Mouse (Mus musculus) thymus, postnatal 0 days (tissue): ENCODE measurements around the gene A630095N17Rik. TPM values are rescaled to one million over a fixed set of nuclear protein-coding genes. Genes with fewer than 3 reads are reported as not detected.

Source experiments
- DNase-seq: peaks from one replicate; pipeline ENCODE4 v3.0.0-alpha.2; 2015; ENCODE audit warnings: low spot score
- polyA plus RNA-seq: library from polyadenylated mRNA; unstranded; fragments of >200 nt; fragmentation: Nextera tagmentation; extraction: Ambion mirVana; gene quantifications from 2 replicates; pipeline ENCODE4 v1.2.1, GENCODE M21; 2015

Gene A630095N17Rik
- polyA plus RNA-seq, 1 experiment from 2014 or later, result 0.78 TPM

- no peak for DNase-seq
These were observed 16.1 kb downstream of the A630095N17Rik start for GRCm38 (mm10) chr1:75215785-75216184.

GRCm38 (mm10) chr1:75214886-75215285, 17.0 kb downstream of the A630095N17Rik start:
- no peak for DNase-seq

DNA sequence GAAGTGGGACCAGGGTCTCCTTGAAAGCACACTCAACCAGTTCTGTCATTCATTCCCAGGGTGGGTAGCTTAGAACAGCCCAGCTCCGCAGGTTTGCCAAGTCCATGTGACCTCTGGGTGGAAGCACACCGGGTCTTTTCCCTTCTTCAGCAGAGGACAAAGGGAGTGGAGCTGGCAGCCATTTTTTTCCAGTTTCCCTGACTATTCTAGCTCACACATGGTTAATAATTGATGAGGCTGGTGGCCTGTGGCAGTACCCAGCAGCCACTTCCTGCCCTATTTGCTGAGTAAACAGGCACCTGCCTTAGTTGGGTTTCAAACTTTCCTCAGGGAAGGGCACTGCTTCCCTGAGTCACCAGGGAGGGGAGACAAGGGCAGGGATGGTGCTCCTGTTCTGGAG, 17.5 kb downstream of the A630095N17Rik start:
- no peak for DNase-seq

- no peak for DNase-seq
These were observed 18.8 kb downstream of the A630095N17Rik start for GRCm38 (mm10) chr1:75213096-75213495.

DNA sequence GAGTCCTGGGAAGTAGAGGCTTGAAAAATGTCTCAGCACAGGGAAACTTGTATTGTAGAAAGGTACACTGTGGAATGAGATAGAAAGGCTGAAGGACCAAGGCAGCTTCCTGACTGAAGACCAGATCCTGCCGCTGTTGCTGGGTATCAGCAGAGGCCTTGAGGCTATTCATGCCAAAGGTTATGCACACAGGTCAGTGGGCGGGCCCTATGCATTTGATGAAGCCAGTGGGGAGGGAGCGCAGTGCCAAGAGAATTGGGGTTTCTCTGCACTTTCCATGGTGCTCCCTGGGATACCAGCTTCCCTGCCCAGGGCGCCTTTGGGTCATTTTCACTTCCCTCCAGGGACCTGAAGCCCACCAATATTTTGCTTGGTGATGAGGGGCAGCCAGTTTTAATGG, 19.4 kb downstream of the A630095N17Rik start:
- no peak for DNase-seq

DNA sequence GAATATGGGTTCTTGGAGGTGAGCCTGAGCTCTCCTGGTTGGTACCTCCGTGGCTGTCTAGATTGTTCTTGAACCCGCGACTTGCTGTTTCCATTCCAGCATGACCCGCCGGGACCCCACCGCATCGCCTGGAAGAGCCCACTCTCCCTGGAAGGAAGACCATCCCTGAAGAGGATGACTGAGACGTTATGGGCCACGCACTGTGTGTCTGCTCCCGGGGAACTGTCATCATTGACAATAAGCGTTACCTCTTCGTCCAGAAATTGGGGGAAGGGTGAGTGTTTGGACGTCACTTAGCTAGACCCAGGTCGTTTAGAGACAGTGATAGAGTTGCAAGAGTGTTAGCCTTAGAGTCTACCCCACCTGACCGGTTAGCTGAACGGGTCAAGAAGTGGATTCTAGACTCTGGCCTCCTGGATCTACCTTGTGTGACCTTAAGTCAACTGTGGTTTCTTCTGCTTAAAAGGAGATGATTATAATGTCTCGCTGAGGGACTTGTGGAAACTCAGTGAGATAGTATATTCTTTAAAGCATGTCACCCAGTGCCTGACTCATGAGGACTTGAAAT, 20.7 kb downstream of the A630095N17Rik start:
- no peak for DNase-seq

DNA sequence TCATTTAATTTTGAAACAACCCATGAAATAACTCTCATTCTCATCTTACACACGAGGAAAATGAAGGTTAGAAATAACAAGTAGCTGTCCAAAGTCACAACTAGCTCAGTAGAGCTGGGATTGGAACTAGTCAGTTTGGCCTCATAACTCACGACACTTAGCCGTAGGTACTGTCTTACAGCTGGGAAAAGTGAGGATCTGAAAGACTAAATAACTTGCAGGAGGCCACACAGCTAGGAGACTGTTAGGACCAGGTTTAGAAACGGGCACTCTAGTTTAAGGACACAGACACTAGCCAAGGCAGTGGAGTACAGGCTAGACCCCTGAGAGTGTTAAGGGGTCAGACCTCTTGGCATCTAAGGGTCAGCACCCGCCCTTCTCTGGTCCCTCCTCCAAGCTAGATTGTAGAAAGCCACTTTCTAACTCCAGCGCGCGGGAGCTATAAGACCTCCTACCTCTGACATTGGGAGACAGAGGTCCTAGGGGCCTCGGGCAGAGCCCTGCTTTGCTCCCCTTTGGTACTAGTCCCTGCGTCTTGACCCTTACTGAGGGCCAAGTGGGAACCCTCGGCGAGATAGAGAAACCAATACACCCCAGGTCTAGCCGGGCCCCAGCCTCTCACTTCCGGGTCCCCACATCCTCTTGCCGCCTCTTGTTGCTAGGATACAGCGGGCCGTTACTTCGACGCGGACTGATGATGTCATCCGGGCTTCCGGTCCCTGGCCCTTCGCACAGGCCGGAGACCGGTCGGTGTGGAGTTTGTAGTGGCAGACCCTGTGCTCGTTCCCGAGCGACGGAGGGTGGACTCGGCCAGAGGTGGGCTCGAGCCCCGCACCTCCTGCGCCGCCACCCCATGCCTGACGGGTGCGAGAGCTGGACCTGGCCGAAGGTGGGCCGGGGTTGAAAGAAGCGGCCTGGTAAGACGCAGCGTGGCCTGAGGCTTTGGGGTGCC, 21.5 kb downstream of the A630095N17Rik start, which contains the start of the genes Glb1l and Stk16:
Gene Glb1l (minus strand): TSS at position 678 of the 952 bp plus-strand sequence.
Gene Stk16 (plus strand): TSS at position 703 of the 952 bp plus-strand sequence.
- DNase-seq, result peak; percentile 95

GRCm38 (mm10) chr1:75208967-75209678, 22.8 kb downstream of the A630095N17Rik start:
- DNase-seq, result peak; percentile 42

- no peak for DNase-seq
These were observed 30.7 kb downstream of the A630095N17Rik start for GRCm38 (mm10) chr1:75201236-75201635.

DNA sequence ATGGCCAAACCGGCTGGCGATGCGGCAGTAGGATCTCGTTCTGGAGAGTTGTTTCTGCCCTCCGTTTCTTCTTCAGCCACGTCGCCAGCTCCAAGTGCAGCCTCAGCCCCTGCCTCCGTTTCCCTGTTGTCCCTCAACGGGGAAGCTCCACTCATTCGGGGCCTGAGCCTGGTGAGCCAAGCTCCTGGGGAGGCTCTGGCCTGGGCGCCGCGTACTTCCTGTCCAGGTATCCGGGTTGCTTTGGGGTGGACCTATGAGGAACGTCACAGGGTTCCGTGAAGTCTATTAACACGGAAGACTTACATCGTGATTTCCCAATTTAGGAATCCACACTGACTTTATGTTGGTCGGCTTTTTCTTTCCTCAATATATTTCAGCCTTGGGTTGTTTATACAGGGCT, 39.5 kb downstream of the A630095N17Rik start:
- DNase-seq, result peak; percentile 18

GRCm38 (mm10) chr1:75191622-75192402, 40.1 kb downstream of the A630095N17Rik start, which contains the start of the genes Ankzf1 and Atg9a:
Ankzf1 (plus strand) TSS chr1:75192151.
Atg9a (minus strand) TSS chr1:75192196.
- peak; percentile 98 for DNase-seq

DNA sequence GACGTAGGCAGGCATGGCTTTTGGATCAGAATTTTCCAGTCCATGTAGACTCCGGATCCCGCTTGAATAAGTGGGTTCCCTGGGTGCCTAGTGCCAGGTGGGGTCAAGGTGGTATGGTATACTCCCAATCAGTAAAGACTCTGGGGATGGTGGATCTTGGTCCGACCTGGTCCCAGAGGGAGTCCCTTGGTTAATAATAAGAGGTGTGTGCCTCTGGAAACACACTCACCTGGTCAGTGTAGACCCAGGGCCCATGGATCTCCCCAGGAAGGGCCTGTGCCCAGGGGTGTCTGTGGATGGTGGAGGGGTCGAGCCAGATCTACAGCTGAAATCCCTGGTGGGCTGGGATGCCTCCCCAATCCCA, 40.7 kb downstream of the A630095N17Rik start:
- DNase-seq, result no peak

GRCm38 (mm10) chr1:75190577-75190976, 41.3 kb downstream of the A630095N17Rik start:
- DNase-seq, result no peak

DNA sequence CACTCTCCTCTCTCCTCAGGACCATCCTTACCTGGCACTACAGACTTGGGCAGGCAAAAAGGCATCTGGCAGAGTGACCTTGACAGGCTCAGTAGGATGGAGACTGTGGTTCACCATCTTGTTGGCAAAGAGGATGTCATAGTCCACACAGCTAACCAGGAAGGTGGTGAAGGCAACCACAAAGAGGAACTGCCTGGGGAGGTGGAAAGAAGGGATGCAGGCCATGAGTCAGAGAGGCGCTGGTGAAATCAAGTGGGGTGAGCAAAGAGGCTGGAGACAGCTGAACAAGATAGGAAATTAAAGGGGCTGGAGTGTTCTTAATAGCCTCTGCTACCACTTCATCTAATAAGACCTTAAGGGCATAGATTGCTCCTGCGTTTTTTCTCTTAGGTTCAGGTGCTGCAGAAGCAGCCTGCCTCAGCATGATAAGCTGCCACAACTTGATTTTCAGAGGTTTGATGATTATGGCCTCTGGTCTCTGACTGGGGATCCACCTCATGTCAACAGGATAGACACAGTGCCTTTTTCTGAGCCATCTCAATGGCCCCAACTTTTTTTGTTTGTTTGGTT, 43.9 kb downstream of the A630095N17Rik start:
- no peak for DNase-seq

DNA sequence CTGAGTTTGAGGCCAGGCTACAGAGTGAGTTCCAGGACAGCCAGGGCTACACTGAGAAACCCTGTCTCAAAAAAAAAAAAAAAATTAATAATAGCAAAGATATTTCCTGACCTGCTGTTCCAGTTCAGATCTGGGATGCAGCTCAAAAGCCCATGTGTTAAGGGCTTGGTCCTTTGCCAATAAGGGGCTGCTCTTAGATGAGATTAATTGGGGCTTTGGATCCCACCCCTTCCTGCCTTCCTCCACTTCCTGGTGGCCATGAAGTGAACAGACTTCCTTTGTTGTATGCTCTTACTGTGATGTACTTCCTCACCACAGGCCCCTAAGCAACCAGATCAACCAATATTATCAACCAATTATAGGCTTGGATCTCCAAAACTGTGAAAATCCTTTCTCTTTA, 44.8 kb downstream of the A630095N17Rik start:
- no peak for DNase-seq

GRCm38 (mm10) chr1:75185495-75185894, 46.4 kb downstream of the A630095N17Rik start:
- DNase-seq, result no peak

DNA sequence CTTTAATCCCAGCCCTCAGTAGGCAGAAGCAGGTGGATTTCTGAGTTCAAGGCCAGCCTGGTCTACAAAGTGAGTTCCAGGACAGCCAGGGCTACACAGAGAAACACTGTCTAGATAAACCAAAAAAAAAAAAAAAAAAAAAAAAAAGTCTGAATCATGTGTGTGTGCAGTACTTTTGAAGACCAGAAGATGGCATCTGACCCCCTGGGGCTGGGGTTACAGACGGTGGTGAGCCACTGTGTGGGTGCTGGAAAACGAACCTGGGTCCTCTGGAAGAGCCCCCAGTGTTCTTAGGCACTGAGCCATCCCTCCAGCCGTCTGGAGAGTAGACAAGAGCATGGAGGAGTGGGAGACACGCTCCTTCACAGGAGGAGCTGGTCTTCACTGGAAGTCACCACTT, 49.7 kb downstream of the A630095N17Rik start:
- no peak for DNase-seq

- no peak for DNase-seq
These were observed 50.5 kb downstream of the A630095N17Rik start for GRCm38 (mm10) chr1:75181377-75181870.

GRCm38 (mm10) chr1:75180741-75181140, 51.2 kb downstream of the A630095N17Rik start:
- DNase-seq, result no peak

- peak; percentile 90 for DNase-seq
These were observed 51.8 kb downstream of the A630095N17Rik start, which contains the start of gene Abcb6 for GRCm38 (mm10) chr1:75180105-75180590. Abcb6 (minus strand) TSS chr1:75180392.
